Mouse (Mus musculus): ENCODE results near the gene Styk1.
"Not testable (repeated sequence)": the region's sequence is repeated elsewhere in the genome, so short reads cannot be mapped to it uniquely, and the experiment has no call there.

Gene Styk1

GRCm38 (mm10) chr6:131292991-131293788 is 60.2 kb downstream of the Styk1 start, which contains the start of gene Magohb:
Gene Magohb (minus strand): TSS chr6:131293244.
- DNase-seq (ENCODE audit: low spot score): peak; percentile 76

- no peak for DNase-seq (ENCODE audit: low spot score)
These were observed 61.0 kb downstream of the Styk1 start for GRCm38 (mm10) chr6:131292276-131292990.

GRCm38 (mm10) chr6:131290430-131290829 is 63.0 kb downstream of the Styk1 start:
- DNase-seq (ENCODE audit: low spot score): no peak

- DNase-seq (ENCODE audit: low spot score): not testable (repeated sequence)
These were observed 75.2 kb downstream of the Styk1 start for GRCm38 (mm10) chr6:131278160-131278559.

- DNase-seq (ENCODE audit: low spot score): no peak
These were observed 76.7 kb downstream of the Styk1 start for GRCm38 (mm10) chr6:131276659-131277058.

- DNase-seq (ENCODE audit: low spot score): no peak
These were observed 81.1 kb downstream of the Styk1 start for GRCm38 (mm10) chr6:131272311-131272710.

GRCm38 (mm10) chr6:131270312-131270711 is 83.1 kb downstream of the Styk1 start:
- DNase-seq (ENCODE audit: low spot score): no peak

- DNase-seq (ENCODE audit: low spot score): no peak
These were observed 83.8 kb downstream of the Styk1 start for GRCm38 (mm10) chr6:131269599-131269998.

- no peak for DNase-seq (ENCODE audit: low spot score)
These were observed 89.2 kb downstream of the Styk1 start for GRCm38 (mm10) chr6:131264175-131264574.

GRCm38 (mm10) chr6:131262778-131263177 is 90.6 kb downstream of the Styk1 start:
- no peak for DNase-seq (ENCODE audit: low spot score)

- no peak for DNase-seq (ENCODE audit: low spot score)
These were observed 91.4 kb downstream of the Styk1 start for GRCm38 (mm10) chr6:131262009-131262408.

Measured in urinary bladder, postnatal 10 days (tissue).